Mouse (Mus musculus) regulatory T cell (primary cell): Measurements from ENCODE around the gene Dennd5b.
"Not testable (repeated sequence)": the region's sequence is repeated elsewhere in the genome, so short reads cannot be mapped to it uniquely, and the experiment has no call there.

Source experiments
- in situ Hi-C: fragments of 300-600 bp; cut with MboI, MseI; formaldehyde crosslinking; loops from one replicate; pipeline ENCODE4 v1.15.1; 2025; ENCODE audit warnings: high pct_unique_total_duplicates

Gene Dennd5b

DNA sequence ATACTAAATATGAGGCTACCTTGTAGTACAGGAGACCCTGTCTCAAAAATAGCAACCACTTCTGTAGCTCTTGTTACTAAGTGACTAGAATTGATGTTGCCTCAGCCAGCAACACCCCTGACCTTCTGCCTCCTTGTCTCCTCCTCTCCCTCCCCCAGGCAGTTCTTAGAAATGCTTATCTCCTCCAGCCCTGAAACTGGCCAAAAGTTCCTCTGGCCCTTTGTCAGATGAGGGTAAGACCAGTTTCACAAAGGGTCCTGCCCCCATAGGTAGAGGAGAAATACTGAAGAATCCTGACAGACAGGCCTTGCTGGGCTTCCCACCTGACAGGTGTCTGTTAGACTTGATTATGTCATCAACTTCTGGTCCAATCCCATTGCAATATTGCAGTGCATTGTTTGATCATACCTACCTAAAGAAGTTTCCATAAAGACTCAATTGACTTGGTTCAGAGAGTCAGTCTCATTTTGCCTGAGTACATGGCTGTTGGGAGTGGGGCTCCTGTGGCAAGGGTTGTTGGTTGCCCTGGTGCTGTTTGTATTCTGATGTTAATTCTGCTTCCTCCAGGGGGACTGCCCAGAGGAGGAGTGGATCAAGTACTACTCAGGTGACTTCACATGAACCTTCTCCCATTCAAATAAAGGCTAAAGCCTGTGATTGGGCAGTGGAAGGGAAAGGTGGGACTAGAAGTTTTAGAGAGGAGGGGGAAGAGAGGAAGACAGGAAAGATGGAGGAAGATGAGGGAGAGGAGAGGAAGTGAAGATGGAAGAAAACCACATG lies 145.6 kb downstream of the Dennd5b start:
- in situ Hi-C loops, result no loop called here

DNA sequence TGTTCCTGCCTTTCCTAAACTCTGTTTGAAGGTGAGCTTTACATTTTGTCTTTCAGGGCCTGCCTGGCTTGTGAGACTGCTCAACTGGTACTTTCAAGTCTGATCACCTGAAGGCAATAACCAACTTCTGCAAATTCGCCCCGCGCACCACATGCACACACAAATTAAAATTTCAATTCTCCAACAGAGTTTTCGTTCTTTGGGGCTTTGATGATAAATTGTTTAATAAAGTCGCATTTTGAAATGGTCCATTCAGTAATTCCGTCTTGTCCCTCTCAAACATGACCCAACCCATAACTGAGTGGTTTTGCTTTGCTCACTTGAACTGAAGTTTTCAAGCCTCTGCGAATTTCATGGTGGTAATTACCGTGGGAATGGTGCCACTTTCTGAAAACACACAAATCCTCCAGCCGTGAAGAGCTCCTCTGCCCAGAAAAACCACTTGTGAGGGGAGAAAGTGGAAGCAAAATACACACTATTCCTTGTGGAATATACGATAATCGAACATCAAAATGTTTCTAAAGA lies 154.5 kb downstream of the Dennd5b start:
- in situ Hi-C loops, result no loop called here

DNA sequence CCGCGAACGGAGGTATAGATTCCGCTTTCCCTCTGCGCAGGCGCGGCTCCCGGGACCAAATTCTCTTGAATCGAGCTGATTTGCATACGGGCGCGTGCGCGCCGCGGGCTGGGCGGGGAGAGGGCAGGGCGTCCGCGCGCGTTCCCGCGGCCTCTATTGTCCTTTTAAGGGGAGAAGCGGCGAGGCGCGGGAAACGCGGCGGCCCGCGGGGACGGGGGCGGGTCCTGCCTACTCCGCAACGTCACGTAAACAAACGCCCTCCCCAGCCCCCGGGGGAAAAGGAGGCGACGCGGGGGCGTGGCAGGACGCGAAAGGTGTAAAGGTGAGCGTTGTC lies 155.1 kb downstream of the Dennd5b start, which contains the start of gene Sinhcaf:
Sinhcaf (minus strand) TSS at position 59 of the 334 bp plus-strand sequence.
- in situ Hi-C loops, result no loop called here

DNA sequence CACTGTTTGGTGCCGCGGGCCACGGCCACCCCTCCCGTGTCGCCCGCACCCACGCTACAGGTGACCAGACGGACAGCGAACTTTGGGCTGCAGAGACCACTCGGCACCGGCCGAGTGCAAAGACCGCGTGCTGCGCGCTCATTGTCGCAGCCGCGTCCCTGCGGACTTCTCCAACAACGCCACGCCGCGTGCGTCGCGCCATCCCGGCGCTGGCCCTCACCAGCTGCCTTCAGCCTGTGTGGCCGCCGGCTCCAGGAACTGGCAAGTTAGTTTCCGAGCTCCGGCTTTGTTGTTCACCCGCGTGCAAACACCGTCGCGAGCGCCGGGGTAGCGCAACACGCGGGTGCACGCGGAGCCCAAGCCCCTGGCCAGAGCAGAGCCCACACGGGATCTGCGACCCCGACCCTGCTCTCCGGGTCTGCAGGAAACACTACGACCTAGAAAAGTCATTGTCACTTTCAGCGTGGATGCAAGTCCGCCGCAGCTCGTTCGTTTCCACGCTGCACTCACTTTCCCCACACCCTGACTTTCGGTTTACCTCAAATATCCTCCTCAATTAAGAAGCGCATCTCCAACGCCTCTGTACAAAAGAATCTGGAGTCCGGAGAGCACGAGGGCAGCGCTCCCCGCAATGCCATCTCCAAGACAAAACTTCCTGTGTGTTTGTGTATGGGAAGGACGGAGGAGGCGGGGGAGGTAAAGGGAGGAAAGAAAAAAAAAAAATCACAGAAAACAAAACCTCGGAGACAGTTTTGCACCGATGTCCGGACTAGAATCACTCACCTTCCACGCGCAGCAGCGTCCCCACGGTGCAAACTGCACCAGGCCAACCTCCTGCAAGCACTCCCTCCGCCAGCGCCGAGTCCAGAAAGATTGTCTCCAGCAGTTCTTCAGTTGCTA lies 155.7 kb downstream of the Dennd5b start:
- in situ Hi-C loops, result no loop called here

DNA sequence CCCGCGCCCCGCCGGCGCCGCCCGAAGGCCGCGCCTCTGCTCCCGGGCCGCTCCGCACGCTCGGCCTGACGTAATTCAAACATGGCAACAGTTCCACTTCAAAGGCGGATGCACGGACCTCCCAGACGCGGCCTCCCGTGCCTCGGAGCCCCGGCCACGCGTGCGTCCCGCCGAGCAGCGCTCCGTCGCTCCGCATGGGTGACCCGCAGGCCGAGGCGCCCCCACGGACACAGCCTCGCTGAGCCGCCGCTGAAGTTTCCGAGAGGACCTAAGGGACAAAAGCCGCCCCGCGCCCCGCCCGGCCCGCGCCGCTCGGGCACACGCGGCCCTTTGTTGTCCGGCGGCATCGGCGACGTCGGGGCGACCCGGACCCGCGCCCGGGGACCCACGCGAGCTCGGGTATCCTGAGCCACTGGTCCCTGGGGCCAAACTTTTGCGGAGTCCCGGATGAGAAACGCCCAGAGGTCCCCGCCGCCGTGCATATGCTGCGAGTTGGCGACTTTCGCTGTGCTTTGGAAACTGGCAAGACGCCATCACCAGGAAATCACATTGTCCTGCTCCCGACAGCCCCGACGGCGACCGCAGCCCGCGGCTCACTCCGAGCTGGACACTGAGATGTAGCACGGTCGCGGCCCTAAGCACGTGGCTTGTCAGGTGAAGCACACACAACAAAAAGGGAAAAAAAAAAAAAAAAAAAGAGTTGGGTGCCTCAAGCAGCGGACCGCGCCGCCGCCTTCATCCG lies 156.5 kb downstream of the Dennd5b start:
- in situ Hi-C loops, result no loop called here

DNA sequence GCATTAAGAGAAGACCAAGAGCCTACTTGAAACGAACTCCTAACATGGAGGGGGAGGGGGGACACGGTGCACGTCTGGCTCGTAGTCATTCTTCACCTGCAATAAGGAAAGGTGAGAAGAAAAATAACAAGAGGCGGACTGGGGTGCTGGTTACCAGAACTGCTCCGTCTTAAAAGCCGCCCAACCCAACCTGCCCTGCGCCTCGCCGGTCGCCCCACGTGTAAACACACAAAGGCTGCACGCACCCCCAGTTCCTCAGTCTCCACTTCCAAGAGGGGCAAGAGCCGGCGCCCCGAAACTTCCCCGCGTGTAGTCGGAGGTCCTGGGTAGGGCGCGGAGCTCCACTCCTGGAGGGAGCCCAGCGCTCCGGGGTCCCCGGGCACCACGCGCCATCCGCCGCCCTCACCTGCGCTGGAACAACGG lies 157.1 kb downstream of the Dennd5b start:
- in situ Hi-C loops, result no loop called here

DNA sequence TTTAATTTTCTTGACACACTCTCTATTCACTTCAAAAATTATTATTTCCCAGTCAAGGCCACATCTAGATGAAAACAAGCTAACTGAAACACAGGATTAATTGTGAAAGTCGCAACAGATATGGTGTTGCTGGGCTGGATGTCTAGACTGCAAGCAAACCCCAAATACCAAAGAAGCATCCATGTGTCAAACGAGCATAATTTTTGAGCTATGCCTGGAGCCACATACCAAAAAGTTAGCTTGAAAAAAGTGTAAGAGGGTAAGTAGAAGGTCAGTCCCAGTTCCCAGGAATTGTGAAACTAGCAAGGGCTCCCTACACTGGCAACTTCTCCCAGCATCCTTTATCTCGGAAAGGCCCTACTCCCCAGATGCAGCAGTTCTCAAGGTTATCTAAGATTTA lies 157.8 kb downstream of the Dennd5b start:
- in situ Hi-C loops, result no loop called here

DNA sequence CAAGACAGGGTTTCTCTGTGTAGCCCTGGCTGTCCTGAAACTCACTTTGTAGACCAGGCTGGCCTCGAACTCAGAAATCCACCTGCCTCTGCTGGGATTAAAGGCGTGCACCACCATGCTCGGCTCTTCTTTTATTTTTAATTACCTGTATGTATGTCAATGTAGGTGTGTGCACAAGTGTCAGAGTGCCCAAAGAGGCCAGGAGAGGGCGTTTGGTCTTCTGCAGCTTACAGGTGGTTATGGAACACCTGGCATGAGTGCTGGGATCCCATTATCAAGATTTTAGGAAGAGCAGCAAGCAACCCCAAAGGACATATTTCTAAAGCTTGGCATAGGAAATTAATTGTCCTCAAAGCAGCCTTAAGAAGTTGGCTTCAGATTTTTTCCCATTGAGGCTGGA lies 159.1 kb downstream of the Dennd5b start:
- in situ Hi-C loops, result no loop called here

DNA sequence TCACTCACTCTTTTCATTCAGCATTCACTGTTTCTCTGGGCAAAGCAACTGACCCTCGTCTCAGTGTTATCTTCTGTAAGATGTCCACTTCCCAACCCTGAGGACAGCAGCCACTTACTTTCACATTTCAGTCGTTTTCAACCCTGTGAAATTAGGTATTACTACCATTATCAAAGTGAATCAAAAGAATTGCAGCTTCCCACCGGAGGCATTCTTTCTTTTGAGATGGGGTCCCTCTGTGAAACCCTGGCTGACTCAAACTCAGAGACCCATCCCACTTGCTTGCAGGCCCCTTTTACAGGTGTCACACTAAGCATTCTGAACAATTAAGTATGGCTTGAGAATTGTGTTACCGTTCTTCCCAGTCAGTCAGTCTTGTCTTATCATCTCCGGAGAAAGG lies 159.6 kb downstream of the Dennd5b start:
- in situ Hi-C loops, result no loop called here

DNA sequence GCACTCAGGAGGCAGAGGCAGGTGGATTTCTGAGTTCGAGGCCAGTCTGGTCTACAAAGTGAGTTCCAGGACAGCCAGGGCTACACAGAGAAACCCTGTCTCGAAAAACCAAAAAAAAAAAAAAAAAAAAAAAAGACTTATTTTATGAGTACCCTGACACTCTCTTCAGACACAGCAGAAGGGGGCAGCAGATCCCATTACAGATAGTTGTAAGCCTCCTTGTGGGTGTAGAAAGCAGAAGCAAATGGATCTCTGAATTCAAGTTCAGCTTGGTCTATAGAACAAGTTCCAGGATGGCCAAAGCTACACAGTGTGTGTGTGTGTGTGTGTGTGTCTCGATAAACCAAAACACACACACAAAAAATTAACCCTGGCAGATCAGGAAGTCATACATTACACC lies 161.1 kb downstream of the Dennd5b start:
- in situ Hi-C loops, result not testable (repeated sequence)
